Mouse (Mus musculus): ENCODE results near the gene Mcm10. TPM values are rescaled to one million over a fixed set of nuclear protein-coding genes. Genes with fewer than 3 reads are reported as not detected.

Gene Mcm10
- total and polyA plus RNA-seq, 2 experiments from 2014 or later, result 3.1 to 3.8 TPM

GRCm38 (mm10) chr2:5023699-5024399, 11.3 kb upstream of the Mcm10 start:
- ATAC-seq (ENCODE audit: insufficient read depth, low read depth) (no peak), DNase-seq (ENCODE audit: low spot score) (no peak)
- H3K27ac ChIP-seq (ENCODE audit: low read depth), result no peak overlapping the region
- 0 out of 2 replicates have a peak, but pooled peaks cover 15% of the 10 kb centered on the region for H3K36me3 ChIP-seq (replicated peaks; ENCODE audit: control insufficient read depth, insufficient read depth, low read length)
- H3K4me2 ChIP-seq (ENCODE audit: low read depth, low read length), result no peak overlapping the region
- no peak overlapping the region for H3K4me3 ChIP-seq (ENCODE audit: low read depth, low read length)
- H3K9me3 ChIP-seq (replicated peaks; ENCODE audit: control insufficient read depth, low read length), result no peaks in the 10 kb centered on the region
- 72% methylated on average over 14 of the region's 14 CpGs for WGBS
- H3K9ac ChIP-seq (replicated peaks; ENCODE audit: low read depth, low read length), result no peak overlapping the region
- H3K27me3 ChIP-seq (ENCODE audit: control insufficient read depth, insufficient read depth, low read length), result no peaks in the 10 kb centered on the region
- no peak for TF ChIP-seq EP300 (IDR thresholded peaks at IDR 0.05; ENCODE audit: low read depth)
- no peak for TF ChIP-seq CTCF (IDR thresholded peaks at IDR 0.05; ENCODE audit: low read depth)
- H3K4me1 ChIP-seq (ENCODE audit: control insufficient read depth, insufficient read depth), result no peaks in the 10 kb centered on the region

- Histone ChIP-seq H3K4me1 (ENCODE audit: control insufficient read depth, insufficient read depth) (no peaks in the 10 kb centered on the region), H3K27ac (ENCODE audit: low read depth) (no peak overlapping the region), H3K36me3 (replicated peaks; ENCODE audit: control insufficient read depth, insufficient read depth, low read length) (0 out of 2 replicates have a peak, but pooled peaks cover 13% of the 10 kb centered on the region), H3K27me3 (ENCODE audit: control insufficient read depth, insufficient read depth, low read length) (no peaks in the 10 kb centered on the region), H3K9me3 (replicated peaks; ENCODE audit: control insufficient read depth, low read length) (no peaks in the 10 kb centered on the region), H3K4me3 (ENCODE audit: low read depth, low read length) (no peak overlapping the region), H3K9ac (replicated peaks; ENCODE audit: low read depth, low read length) (no peak overlapping the region), H3K4me2 (ENCODE audit: low read depth, low read length) (no peak overlapping the region)
- 14% methylated on average over 2 of the region's 2 CpGs for WGBS
- ATAC-seq (ENCODE audit: insufficient read depth, low read depth) (no peak), DNase-seq (ENCODE audit: low spot score) (no peak)
- TF ChIP-seq CTCF (IDR thresholded peaks at IDR 0.05; ENCODE audit: low read depth) (no peak), EP300 (IDR thresholded peaks at IDR 0.05; ENCODE audit: low read depth) (no peak)
These were observed 10.7 kb upstream of the Mcm10 start for GRCm38 (mm10) chr2:5023275-5023674.

- no peaks in the 10 kb centered on the region for H3K4me1 ChIP-seq (ENCODE audit: control insufficient read depth, insufficient read depth)
- no peak for DNase-seq (ENCODE audit: low spot score)
These were observed 7.1 kb upstream of the Mcm10 start for GRCm38 (mm10) chr2:5019708-5020107.

GRCm38 (mm10) chr2:5016922-5017321, 4.3 kb upstream of the Mcm10 start:
- no peak overlapping the region for H3K4me2 ChIP-seq (ENCODE audit: low read depth, low read length)
- no peak for ATAC-seq (ENCODE audit: insufficient read depth, low read depth)
- H3K9me3 ChIP-seq (replicated peaks; ENCODE audit: control insufficient read depth, low read length), result no peaks in the 10 kb centered on the region
- peaks cover 8% of the 10 kb centered on the region; the same call in 1 of the 2 replicates for H3K4me1 ChIP-seq (ENCODE audit: control insufficient read depth, insufficient read depth)
- no peak overlapping the region for H3K9ac ChIP-seq (replicated peaks; ENCODE audit: low read depth, low read length)
- H3K36me3 ChIP-seq (replicated peaks; ENCODE audit: control insufficient read depth, insufficient read depth, low read length), result 0 out of 2 replicates have a peak, but pooled peaks cover 5% of the 10 kb centered on the region
- TF ChIP-seq CTCF (IDR thresholded peaks at IDR 0.05; ENCODE audit: low read depth) (no peak), EP300 (IDR thresholded peaks at IDR 0.05; ENCODE audit: low read depth) (no peak)
- no peak overlapping the region for H3K4me3 ChIP-seq (ENCODE audit: low read depth, low read length)
- H3K27me3 ChIP-seq (ENCODE audit: control insufficient read depth, insufficient read depth, low read length), result no peaks in the 10 kb centered on the region
- 89% methylated on average over 7 of the region's 7 CpGs for WGBS
- H3K27ac ChIP-seq (ENCODE audit: low read depth), result no peak overlapping the region
- DNase-seq (ENCODE audit: low spot score), result no peak

More at GRCm38 (mm10) chr2:5019708-5020107, 7.1 kb upstream of the Mcm10 start:
- H3K27ac ChIP-seq (ENCODE audit: low read depth), result no peak overlapping the region
- ATAC-seq (ENCODE audit: insufficient read depth, low read depth), result no peak
- H3K9me3 ChIP-seq (replicated peaks; ENCODE audit: control insufficient read depth, low read length), result no peaks in the 10 kb centered on the region
- H3K4me2 ChIP-seq (ENCODE audit: low read depth, low read length), result no peak overlapping the region
- TF ChIP-seq EP300 (IDR thresholded peaks at IDR 0.05; ENCODE audit: low read depth) (no peak), CTCF (IDR thresholded peaks at IDR 0.05; ENCODE audit: low read depth) (no peak)
- 53% methylated on average over 1 of the region's 1 CpGs for WGBS
- 0 out of 2 replicates have a peak, but pooled peaks cover 5% of the 10 kb centered on the region for H3K36me3 ChIP-seq (replicated peaks; ENCODE audit: control insufficient read depth, insufficient read depth, low read length)
- no peaks in the 10 kb centered on the region for H3K27me3 ChIP-seq (ENCODE audit: control insufficient read depth, insufficient read depth, low read length)
- no peak overlapping the region for H3K4me3 ChIP-seq (ENCODE audit: low read depth, low read length)
- no peak overlapping the region for H3K9ac ChIP-seq (replicated peaks; ENCODE audit: low read depth, low read length)

GRCm38 (mm10) chr2:5015527-5015926, 2.9 kb upstream of the Mcm10 start:
- no peak for ATAC-seq (ENCODE audit: insufficient read depth, low read depth)
- Histone ChIP-seq H3K4me3 (ENCODE audit: low read depth, low read length) (no peak overlapping the region), H3K4me2 (ENCODE audit: low read depth, low read length) (no peak overlapping the region), H3K4me1 (ENCODE audit: control insufficient read depth, insufficient read depth) (peaks cover 11% of the 10 kb centered on the region; the same call in 1 of the 2 replicates), H3K36me3 (replicated peaks; ENCODE audit: control insufficient read depth, insufficient read depth, low read length) (no peaks in the 10 kb centered on the region), H3K9ac (replicated peaks; ENCODE audit: low read depth, low read length) (no peak overlapping the region), H3K27me3 (ENCODE audit: control insufficient read depth, insufficient read depth, low read length) (no peaks in the 10 kb centered on the region), H3K27ac (ENCODE audit: low read depth) (no peak overlapping the region), H3K9me3 (replicated peaks; ENCODE audit: control insufficient read depth, low read length) (no peaks in the 10 kb centered on the region)
- no peak for DNase-seq (ENCODE audit: low spot score)
- 72% methylated on average over 6 of the region's 6 CpGs for WGBS
- TF ChIP-seq CTCF (IDR thresholded peaks at IDR 0.05; ENCODE audit: low read depth), result no peak
- TF ChIP-seq EP300 (IDR thresholded peaks at IDR 0.05; ENCODE audit: low read depth), result no peak
